Mouse (Mus musculus) stomach, embryonic 14.5 days (tissue): Measurements from ENCODE around the gene Arr3. TPM values are rescaled to one million over a fixed set of nuclear protein-coding genes. Genes with fewer than 3 reads are reported as not detected.

Source experiments
- ATAC-seq: fragments of 200-750 bp; cut with Nextera tagmentation; 2 replicates; pipeline ENCODE4 v1.8.0; 2017; ENCODE audit warnings: low read depth, moderate TSS enrichment; ENCODE audit not compliant: insufficient number of reproducible peaks, insufficient read depth, low FRiP score
- H3K27ac ChIP-seq: fragments of 300-500 bp; sonication (generic); 2 replicates; pipeline ENCODE4 v1.5.1; 2014; ENCODE audit warnings: mild to moderate bottlenecking, low read length, moderate library complexity, mixed read lengths
- H3K27me3 ChIP-seq: fragments of 300-500 bp; sonication (generic); 2 replicates; pipeline ENCODE4 v1.6.1; 2014; ENCODE audit warnings: low read length, control low read depth, mixed read lengths; ENCODE audit not compliant: control insufficient read depth, insufficient read depth
- H3K36me3 ChIP-seq: fragments of 300-500 bp; sonication (generic); 2 replicates; pipeline ENCODE4 v1.6.1; 2014; ENCODE audit warnings: mild to moderate bottlenecking, control low read depth, low read length, moderate library complexity, mixed read lengths; ENCODE audit not compliant: control insufficient read depth, insufficient read depth
- H3K4me1 ChIP-seq: fragments of 300-500 bp; sonication (generic); 2 replicates; pipeline ENCODE4 v1.6.1; 2014; ENCODE audit warnings: low read length, control low read depth, mixed read lengths; ENCODE audit not compliant: control insufficient read depth, insufficient read depth
- H3K4me2 ChIP-seq: fragments of 300-500 bp; sonication (generic); replicated peaks from 2 replicates; pipeline ENCODE4 v1.6.1; 2014; ENCODE audit warnings: low read depth, low read length, control low read depth
- H3K4me3 ChIP-seq: fragments of 300-500 bp; sonication (generic); 2 replicates; pipeline ENCODE4 v1.5.1; 2014; ENCODE audit warnings: low read depth, low read length, control low read depth
- H3K9ac ChIP-seq: fragments of 300-500 bp; sonication (generic); replicated peaks from 2 replicates; pipeline ENCODE4 v1.6.1; 2014; ENCODE audit warnings: low read depth, mild to moderate bottlenecking, control low read depth, low read length, moderate library complexity, mixed read lengths
- H3K9me3 ChIP-seq: fragments of 300-500 bp; sonication (generic); 2 replicates; pipeline ENCODE4 v1.6.1; 2016; ENCODE audit warnings: low read depth, low read length, control low read depth; ENCODE audit not compliant: control insufficient read depth
- WGBS: fragments of 180-500 bp; shearing (Covaris S2); extraction: QIAGEN DNeasy Blood & Tissue Kit; methylation state at CpG from one replicate; pipeline ENCODE4 v1.1.7; 2014; 5-methylcytosine and 5-hydroxymethylcytosine counted together
- polyA plus RNA-seq: library from polyadenylated mRNA; unstranded; fragments of >200 nt; fragmentation: Nextera tagmentation; extraction: Ambion mirVana; gene quantifications from 2 replicates; pipeline ENCODE4 v1.2.1, GENCODE M21; 2014

Arr3 gene
- polyA plus RNA-seq, 1 experiment from 2014 or later = not detected

GRCm38 (mm10) chrX:100624242-100624641 lies 18.9 kb downstream of the Arr3 start:
- H3K36me3 ChIP-seq = no peaks in the 10 kb centered on the region
- WGBS = 87% methylated on average over 4 of the region's 4 CpGs
- H3K4me3 ChIP-seq = no peak overlapping the region
- no peak overlapping the region for H3K4me2 ChIP-seq
- H3K27ac ChIP-seq = no peak overlapping the region
- no peak for ATAC-seq
- H3K4me1 ChIP-seq = 0 out of 2 replicates have a peak, but pooled peaks cover 4% of the 10 kb centered on the region
- H3K9me3 ChIP-seq = no peaks in the 10 kb centered on the region
- no peaks in the 10 kb centered on the region for H3K27me3 ChIP-seq
- no peak overlapping the region for H3K9ac ChIP-seq

GRCm38 (mm10) chrX:100625146-100625545 lies 19.8 kb downstream of the Arr3 start:
- Histone ChIP-seq H3K4me1 (0 out of 2 replicates have a peak, but pooled peaks cover 4% of the 10 kb centered on the region), H3K27me3 (no peaks in the 10 kb centered on the region), H3K4me2 (peak overlapping the region; percentile 52), H3K27ac (no peak overlapping the region), H3K9me3 (no peaks in the 10 kb centered on the region), H3K4me3 (peak overlapping the region; percentile 55), H3K9ac (peak overlapping the region; percentile 33; the same call in 1 of the 2 replicates), H3K36me3 (no peaks in the 10 kb centered on the region)
- ATAC-seq = no peak
- 44% methylated on average over 7 of the region's 7 CpGs for WGBS

- H3K4me1 ChIP-seq = 0 out of 2 replicates have a peak, but pooled peaks cover 4% of the 10 kb centered on the region
- H3K27me3 ChIP-seq = no peaks in the 10 kb centered on the region
- ATAC-seq = no peak
- no peaks in the 10 kb centered on the region for H3K36me3 ChIP-seq
- peak within 1 kb of the TSS; percentile 56 for H3K4me2 ChIP-seq
- peak within 1 kb of the TSS; percentile 55 for H3K4me3 ChIP-seq
- H3K9ac ChIP-seq = peak within 1 kb of the TSS; percentile 50; the same call in 1 of the 2 replicates
- WGBS = 26% methylated on average over 3 of the region's 3 CpGs
- no peaks in the 10 kb centered on the region for H3K9me3 ChIP-seq
- H3K27ac ChIP-seq = peak within 1 kb of the TSS; percentile 69; the same call in 1 of the 2 replicates
Observed at GRCm38 (mm10) chrX:100625546-100625801, 20.2 kb downstream of the Arr3 start, which contains the start of gene Kif4. Gene Kif4, plus strand, starts transcription at chrX:100625737.

GRCm38 (mm10) chrX:100625802-100626793 lies 20.8 kb downstream of the Arr3 start, which contains the start of gene Pdzd11:
Gene Pdzd11, minus strand, starts transcription at chrX:100626568.
- 20% methylated on average over 61 of the region's 62 CpGs for WGBS
- Histone ChIP-seq H3K9ac (peak within 1 kb of the TSS; percentile 50; the same call in 1 of the 2 replicates), H3K4me3 (peak within 1 kb of the TSS; percentile 55), H3K4me2 (peak within 1 kb of the TSS; percentile 56), H3K27ac (peak within 1 kb of the TSS; percentile 69; the same call in 1 of the 2 replicates), H3K4me1 (0 out of 2 replicates have a peak, but pooled peaks cover 4% of the 10 kb centered on the region), H3K36me3 (no peaks in the 10 kb centered on the region), H3K9me3 (no peaks in the 10 kb centered on the region), H3K27me3 (no peaks in the 10 kb centered on the region)
- peak; percentile 100 for ATAC-seq

- no peak overlapping the region for H3K4me2 ChIP-seq
- 0 out of 2 replicates have a peak, but pooled peaks cover 4% of the 10 kb centered on the region for H3K4me1 ChIP-seq
- no peak overlapping the region for H3K27ac ChIP-seq
- WGBS = 90% methylated on average over 2 of the region's 2 CpGs
- H3K36me3 ChIP-seq = no peaks in the 10 kb centered on the region
- no peak for ATAC-seq
- no peak overlapping the region for H3K4me3 ChIP-seq
- H3K9ac ChIP-seq = no peak overlapping the region
- no peaks in the 10 kb centered on the region for H3K9me3 ChIP-seq
- no peaks in the 10 kb centered on the region for H3K27me3 ChIP-seq
Observed at GRCm38 (mm10) chrX:100629076-100629475, 23.8 kb downstream of the Arr3 start.

GRCm38 (mm10) chrX:100638477-100638876 lies 33.2 kb downstream of the Arr3 start:
- no peak for ATAC-seq
- no peaks in the 10 kb centered on the region; the same call in 1 of the 2 replicates for H3K36me3 ChIP-seq
- WGBS = 94% methylated on average over 8 of the region's 8 CpGs

GRCm38 (mm10) chrX:100652848-100653247 lies 47.6 kb downstream of the Arr3 start:
- no peaks in the 10 kb centered on the region for H3K4me1 ChIP-seq
- H3K27me3 ChIP-seq = no peaks in the 10 kb centered on the region
- H3K27ac ChIP-seq = no peak overlapping the region
- H3K4me3 ChIP-seq = no peak overlapping the region
- no peak for ATAC-seq
- H3K4me2 ChIP-seq = no peak overlapping the region
- no peaks in the 10 kb centered on the region for H3K9me3 ChIP-seq
- no peak overlapping the region for H3K9ac ChIP-seq
- H3K36me3 ChIP-seq = no peaks in the 10 kb centered on the region

More at GRCm38 (mm10) chrX:100638477-100638876, 33.2 kb downstream of the Arr3 start:
- H3K27me3 ChIP-seq = no peaks in the 10 kb centered on the region
- no peak overlapping the region for H3K4me3 ChIP-seq
- no peak overlapping the region for H3K27ac ChIP-seq
- H3K9me3 ChIP-seq = no peaks in the 10 kb centered on the region
- H3K9ac ChIP-seq = no peak overlapping the region
- no peak overlapping the region for H3K4me2 ChIP-seq
- no peaks in the 10 kb centered on the region for H3K4me1 ChIP-seq

- Histone ChIP-seq H3K9me3 (no peaks in the 10 kb centered on the region), H3K36me3 (no peaks in the 10 kb centered on the region), H3K27ac (no peak overlapping the region), H3K4me2 (no peak overlapping the region), H3K9ac (no peak overlapping the region), H3K4me3 (no peak overlapping the region), H3K27me3 (no peaks in the 10 kb centered on the region), H3K4me1 (no peaks in the 10 kb centered on the region)
- WGBS = 78% methylated on average over 2 of the region's 2 CpGs
- ATAC-seq = no peak
Observed at GRCm38 (mm10) chrX:100664825-100665224, 59.5 kb downstream of the Arr3 start.
